Mouse (Mus musculus) stomach, postnatal 0 days (tissue): ENCODE results near the gene Slc4a10. TPM values are rescaled to one million over a fixed set of nuclear protein-coding genes. Genes with fewer than 3 reads are reported as not detected.

Experiments used
- ATAC-seq: fragments of 200-750 bp; cut with Nextera tagmentation; 2 replicates; pipeline ENCODE4 v1.8.0; 2017; ENCODE audit not compliant: low FRiP score, low TSS enrichment
- DNase-seq: peaks from one replicate; pipeline ENCODE4 v3.0.0-alpha.2; 2016; ENCODE audit warnings: low spot score
- H3K27ac ChIP-seq: fragments of 300-500 bp; sonication (generic); replicated peaks from 2 replicates; pipeline ENCODE4 v1.5.1; 2014; ENCODE audit warnings: mild to moderate bottlenecking, control low read depth
- H3K27me3 ChIP-seq: fragments of 300-500 bp; sonication (generic); 2 replicates; pipeline ENCODE4 v1.6.1; 2014; ENCODE audit warnings: low read length; ENCODE audit not compliant: control insufficient read depth, insufficient read depth
- H3K36me3 ChIP-seq: fragments of 300-500 bp; sonication (generic); 2 replicates; pipeline ENCODE4 v1.6.1; 2014; ENCODE audit warnings: low read length, mixed read lengths; ENCODE audit not compliant: control insufficient read depth, insufficient read depth
- H3K4me1 ChIP-seq: fragments of 300-500 bp; sonication (generic); replicated peaks from 2 replicates; pipeline ENCODE4 v1.6.1; 2014; ENCODE audit warnings: antibody characterized with exemption; ENCODE audit not compliant: control insufficient read depth, insufficient read depth
- H3K4me2 ChIP-seq: fragments of 300-500 bp; sonication (generic); replicated peaks from 2 replicates; pipeline ENCODE4 v1.6.1; 2014; ENCODE audit warnings: low read depth, mild to moderate bottlenecking, control low read depth, moderate library complexity
- H3K4me3 ChIP-seq: fragments of 300-500 bp; sonication (generic); 2 replicates; pipeline ENCODE4 v1.5.1; 2014; ENCODE audit warnings: low read depth, low read length, control low read depth
- H3K9ac ChIP-seq: fragments of 300-500 bp; sonication (generic); 2 replicates; pipeline ENCODE4 v1.6.1; 2014; ENCODE audit warnings: mild to moderate bottlenecking, low read length, control low read depth, mixed read lengths
- H3K9me3 ChIP-seq: fragments of 300-500 bp; sonication (generic); 2 replicates; pipeline ENCODE4 v1.6.1; 2016; ENCODE audit warnings: low read length; ENCODE audit not compliant: control insufficient read depth
- CTCF ChIP-seq: IDR thresholded peaks from 2 replicates; pipeline ENCODE4 v1.5.1; 2016; ENCODE audit warnings: antibody characterized with exemption, low read depth, mild to moderate bottlenecking, moderate library complexity
- EP300 ChIP-seq: optimal IDR thresholded peaks from 2 replicates; pipeline ENCODE3; 2016; ENCODE audit warnings: antibody characterized with exemption
- WGBS: fragments of 180-500 bp; shearing (Covaris S2); extraction: QIAGEN DNeasy Blood & Tissue Kit; methylation state at CpG from one replicate; pipeline ENCODE4 v1.1.7; 2014; 5-methylcytosine and 5-hydroxymethylcytosine counted together
- polyA plus RNA-seq: library from polyadenylated mRNA; unstranded; fragments of >200 nt; fragmentation: Nextera tagmentation; extraction: Ambion mirVana; gene quantifications from 2 replicates; pipeline ENCODE4 v1.2.1, GENCODE M21; 2015

Gene Slc4a10
- polyA plus RNA-seq, 1 experiment from 2014 or later, result 0.16 TPM

DNA sequence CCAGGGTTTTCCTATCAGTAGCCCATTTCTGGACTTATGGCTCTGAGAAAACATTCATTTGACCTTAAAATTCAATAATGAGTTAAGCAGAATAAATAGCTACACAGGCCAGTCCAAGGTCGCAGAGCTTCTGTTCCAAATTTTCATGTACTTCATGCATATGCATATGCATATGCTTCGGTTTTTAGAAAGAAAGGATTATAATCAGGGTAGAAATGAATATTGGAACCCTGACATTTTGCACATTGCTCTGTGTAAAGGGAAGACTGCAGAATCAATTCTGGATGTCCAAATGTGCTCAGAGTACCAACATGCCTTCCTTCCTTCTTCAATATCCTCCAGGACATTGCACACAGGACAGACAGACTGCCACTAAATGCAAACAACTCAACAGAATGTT, 261.2 kb downstream of the Slc4a10 start:
- Histone ChIP-seq H3K4me3 (no peak overlapping the region), H3K4me2 (no peak overlapping the region), H3K9me3 (no peaks in the 10 kb centered on the region), H3K27ac (no peak overlapping the region), H3K27me3 (no peaks in the 10 kb centered on the region), H3K9ac (no peak overlapping the region), H3K36me3 (no peaks in the 10 kb centered on the region), H3K4me1 (no peaks in the 10 kb centered on the region)
- TF ChIP-seq EP300, result no peak
- TF ChIP-seq CTCF, result no peak
- no peak for ATAC-seq
- 88% methylated on average over 2 of the region's 2 CpGs for WGBS
- DNase-seq, result no peak

DNA sequence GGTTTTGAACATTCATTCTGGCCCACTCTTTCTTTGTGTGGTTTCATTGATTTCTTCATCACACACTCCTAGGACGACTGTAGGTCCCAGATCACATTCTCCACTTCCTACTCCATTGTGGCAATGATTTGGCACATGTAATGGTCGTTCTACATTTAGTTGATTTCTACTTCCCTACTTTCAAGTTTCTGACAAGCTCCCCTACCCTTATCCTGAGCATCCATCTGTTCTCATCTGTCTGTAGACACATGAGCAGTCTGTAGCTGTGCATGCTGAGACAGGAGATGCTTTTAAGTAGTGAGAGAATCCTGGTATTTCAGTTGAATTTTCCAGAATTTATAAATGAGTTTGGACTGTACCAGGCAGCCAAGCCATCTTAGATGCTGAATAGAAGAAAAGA, 270.7 kb downstream of the Slc4a10 start:
- Histone ChIP-seq H3K9ac (no peak overlapping the region), H3K27me3 (no peaks in the 10 kb centered on the region), H3K4me2 (no peak overlapping the region), H3K4me3 (no peak overlapping the region), H3K36me3 (no peaks in the 10 kb centered on the region), H3K27ac (no peak overlapping the region), H3K9me3 (no peaks in the 10 kb centered on the region), H3K4me1 (no peaks in the 10 kb centered on the region)
- TF ChIP-seq CTCF (no peak), EP300 (no peak)
- DNase-seq (no peak), ATAC-seq (no peak)
- 56% methylated on average over 2 of the region's 2 CpGs for WGBS

DNA sequence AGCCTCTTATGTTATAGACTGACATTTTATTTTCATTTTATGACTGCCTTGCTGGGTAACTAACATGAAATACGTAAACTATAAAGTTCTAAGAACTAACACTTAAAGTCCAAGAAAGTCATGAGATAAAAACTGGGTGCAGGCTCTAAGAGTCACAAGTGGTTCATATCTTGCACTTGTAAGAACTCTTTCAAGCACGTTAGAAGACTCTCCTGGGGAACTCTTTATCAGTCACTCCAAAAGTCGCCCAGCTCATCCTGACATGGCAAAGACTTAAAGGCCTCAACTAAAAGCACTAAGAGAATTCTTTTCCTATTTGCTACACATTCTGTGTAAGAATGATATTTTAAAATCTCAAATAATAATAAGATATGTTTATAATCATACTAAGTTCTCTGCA, 273.2 kb downstream of the Slc4a10 start:
- Histone ChIP-seq H3K27me3 (no peaks in the 10 kb centered on the region), H3K4me3 (no peak overlapping the region), H3K4me1 (no peaks in the 10 kb centered on the region), H3K9ac (no peak overlapping the region), H3K4me2 (no peak overlapping the region), H3K9me3 (no peaks in the 10 kb centered on the region), H3K36me3 (no peaks in the 10 kb centered on the region), H3K27ac (no peak overlapping the region)
- ATAC-seq (no peak), DNase-seq (no peak)
- WGBS, result 76% methylated on average over 3 of the region's 3 CpGs
- TF ChIP-seq EP300 (no peak), CTCF (no peak)

DNA sequence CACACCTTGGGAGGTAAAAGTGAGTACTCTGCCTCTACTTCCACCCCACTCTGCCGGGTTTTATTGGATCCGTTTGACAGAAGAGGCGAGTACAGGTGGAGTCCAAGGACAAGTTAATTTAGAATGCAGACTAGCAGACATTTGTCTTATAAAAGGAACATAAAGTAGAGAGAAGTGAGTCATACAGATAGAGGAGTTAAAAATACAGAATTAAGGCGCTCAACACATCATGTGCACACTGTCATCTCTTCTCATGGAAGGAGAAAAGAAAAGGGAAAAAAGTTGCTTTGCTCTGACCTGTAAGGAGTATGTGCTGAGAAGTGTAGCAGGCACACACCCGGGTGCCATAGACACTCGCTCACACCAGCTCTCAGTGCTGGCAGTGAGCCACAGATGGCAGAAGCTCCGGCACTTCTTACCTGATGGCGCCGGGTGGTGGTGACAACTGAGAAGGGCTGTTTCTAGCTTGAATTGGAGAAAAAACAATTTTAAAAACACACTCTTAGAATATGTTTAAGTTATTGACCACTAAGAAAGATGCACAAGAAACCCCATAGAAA, 276.9 kb downstream of the Slc4a10 start:
- DNase-seq, result no peak
- TF ChIP-seq CTCF, result no peak
- no peak for TF ChIP-seq EP300
- no peaks in the 10 kb centered on the region for H3K36me3 ChIP-seq
- H3K9ac ChIP-seq, result no peak overlapping the region
- H3K27me3 ChIP-seq, result no peaks in the 10 kb centered on the region
- no peak overlapping the region for H3K27ac ChIP-seq
- no peak overlapping the region for H3K4me3 ChIP-seq
- no peaks in the 10 kb centered on the region for H3K9me3 ChIP-seq
- no peaks in the 10 kb centered on the region for H3K4me1 ChIP-seq
- no peak for ATAC-seq
- WGBS, result 77% methylated on average over 9 of the region's 9 CpGs
- H3K4me2 ChIP-seq, result no peak overlapping the region

DNA sequence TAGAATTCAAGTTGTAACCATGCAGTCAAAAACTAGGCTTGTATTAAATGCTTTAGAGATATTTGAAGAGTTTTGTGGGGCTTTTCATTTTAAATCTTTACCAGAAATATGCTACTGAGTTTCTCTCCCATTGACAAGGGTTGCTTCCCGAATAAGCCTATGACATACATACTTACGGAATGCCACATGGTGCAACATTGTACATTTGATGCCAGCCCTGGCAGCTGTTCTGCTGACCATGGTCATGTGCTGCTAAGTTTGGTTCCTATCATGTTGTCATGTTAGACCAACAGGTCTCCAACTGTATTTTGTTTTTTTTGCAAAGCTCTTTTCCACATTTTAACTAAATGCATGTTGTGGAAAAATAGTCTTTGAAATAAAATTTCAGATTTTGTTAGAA, 279.1 kb downstream of the Slc4a10 start:
- Histone ChIP-seq H3K4me1 (no peaks in the 10 kb centered on the region), H3K27me3 (no peaks in the 10 kb centered on the region), H3K4me3 (no peak overlapping the region), H3K9me3 (no peaks in the 10 kb centered on the region), H3K36me3 (no peaks in the 10 kb centered on the region), H3K9ac (no peak overlapping the region), H3K27ac (no peak overlapping the region), H3K4me2 (no peak overlapping the region)
- no peak for TF ChIP-seq CTCF
- TF ChIP-seq EP300, result no peak
- WGBS, result 89% methylated on average over 2 of the region's 2 CpGs
- ATAC-seq (no peak), DNase-seq (no peak)

DNA sequence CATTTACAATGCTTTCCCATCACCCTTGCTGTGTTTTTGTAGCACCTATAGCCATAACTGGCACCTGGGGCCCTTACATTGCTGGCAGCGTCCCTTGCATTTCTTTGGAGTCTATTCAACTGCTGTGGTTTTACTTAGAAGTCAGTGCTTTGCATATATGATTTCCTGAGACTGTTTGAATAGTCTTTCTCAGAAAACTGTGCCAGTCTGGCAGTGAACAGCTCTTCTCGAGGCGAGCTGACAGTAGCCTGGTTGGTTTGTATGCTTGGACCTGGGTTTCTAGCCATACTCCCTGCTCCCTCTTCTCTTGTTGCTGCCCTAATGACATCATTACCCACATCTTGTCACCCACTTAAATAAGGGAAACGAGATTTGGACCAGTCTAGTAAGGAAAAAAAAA, 285.7 kb downstream of the Slc4a10 start:
- Histone ChIP-seq H3K27me3 (no peaks in the 10 kb centered on the region), H3K36me3 (no peaks in the 10 kb centered on the region), H3K9ac (no peak overlapping the region), H3K4me3 (no peak overlapping the region), H3K4me2 (no peak overlapping the region), H3K9me3 (no peaks in the 10 kb centered on the region), H3K4me1 (no peaks in the 10 kb centered on the region), H3K27ac (no peak overlapping the region)
- DNase-seq, result no peak
- TF ChIP-seq CTCF (no peak), EP300 (no peak)
- ATAC-seq, result no peak
- 60% methylated on average over 4 of the region's 4 CpGs for WGBS
